Mouse (Mus musculus): Measurements from ENCODE around the gene Aptx.

DNA sequence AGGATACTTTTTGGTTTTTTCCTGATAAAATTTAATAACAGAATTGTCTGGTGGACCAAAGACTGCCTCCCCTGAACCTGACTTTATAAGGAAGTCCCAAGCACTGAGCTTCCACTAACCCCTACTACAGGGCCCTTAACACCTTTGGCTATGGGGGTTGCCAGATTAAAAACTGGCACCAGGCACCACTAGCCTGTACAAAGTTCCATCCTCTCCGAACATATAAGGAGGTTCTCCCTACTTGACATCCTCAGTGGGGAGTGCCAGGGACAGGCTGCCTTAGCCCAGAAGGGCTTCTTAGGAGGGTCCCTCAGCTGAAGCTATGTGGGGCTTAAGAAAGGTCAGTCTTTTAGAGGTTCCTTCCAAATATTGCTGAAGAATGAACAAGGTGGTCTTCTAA lies 32.4 kb upstream of the Aptx start:
- no peak for TF ChIP-seq CTCF (IDR thresholded peaks at IDR 0.05; ENCODE audit: low read depth, low read length)
- TF ChIP-seq POLR2A (IDR thresholded peaks at IDR 0.05; ENCODE audit: extremely low read depth, insufficient read depth, low read length): no peak
